Comparison of ENCODE assay signal across 18 mouse cellular contexts in the genomic region with DNA sequence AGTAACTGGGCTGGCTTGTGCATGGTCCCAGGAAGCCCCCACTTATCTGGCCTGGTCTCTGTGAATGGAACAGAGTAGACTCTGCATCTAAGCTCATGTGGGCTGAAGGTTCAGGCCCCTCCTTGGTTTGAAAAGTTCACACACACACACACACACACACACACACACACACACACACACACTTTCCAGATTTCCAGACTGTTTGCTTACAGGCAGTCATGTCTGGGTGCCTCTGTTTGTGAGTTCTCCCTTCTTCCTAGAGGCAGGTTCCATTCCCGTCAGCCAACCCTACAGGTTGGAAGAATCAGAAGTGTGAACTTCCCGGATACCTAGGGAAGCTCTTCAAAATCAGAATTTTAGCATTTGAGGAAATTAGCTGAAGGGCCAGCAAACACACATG. TPM values are rescaled to one million over a fixed set of nuclear protein-coding genes. Genes with fewer than 3 reads are reported as not detected.
DNase-seq lines count a peak whose midpoint lies in the region; ATAC-seq lines count a peak whose summit lies in the region.
"Had no signal": no experiment of that assay in that cellular context is flagged by ENCODE, and none has a peak within 500 bp of the region (broad histone marks: within the 10 kb centered on the region; RNA-seq: fewer than 3 reads in every experiment).

No protein-coding gene starts in this region.

- H3K4me2 ChIP-seq in hindbrain, embryonic 12.5 days (replicated peaks), result peak overlapping the region; percentile 74; the same call in 1 of the 2 replicates
- H3K4me2 ChIP-seq in midbrain, embryonic 13.5 days (replicated peaks), result peak overlapping the region; percentile 83
- H3K4me2 ChIP-seq: limb, embryonic 12.5 days; liver, embryonic 15.5 days had no signal

- peak; percentile 24 for DNase-seq in Muller cell, postnatal 12 days (ENCODE audit: inconsistent ontology term)
- DNase-seq in forebrain, embryonic 10.5 days (ENCODE audit: extremely low spot score, low spot score), result peak; percentile 24
- no peak for DNase-seq in kidney, adult 11 months
- no peak for DNase-seq in cerebellum, postnatal 25 days
- DNase-seq in gastrocnemius, postnatal 4 days (ENCODE audit: low spot score in 2 of 2), result no peak
- no peak for DNase-seq in right cerebral cortex, postnatal 25 days
- DNase-seq: cerebellum, adult 2 months; kidney, postnatal 36 days; lung, postnatal 14 days; right cerebral cortex, postnatal 4 days; thymus, postnatal 14 days had no signal

- peak overlapping the region; percentile 79; the same call in 1 of the 2 replicates for H3K4me3 ChIP-seq in forebrain, embryonic 10.5 days
- no peak overlapping the region for H3K4me3 ChIP-seq in hindbrain, embryonic 12.5 days
- H3K4me3 ChIP-seq in midbrain, embryonic 13.5 days (replicated peaks), result no peak overlapping the region
- H3K4me3 ChIP-seq: limb, embryonic 12.5 days; liver, embryonic 15.5 days had no signal

- H3K9ac ChIP-seq in hindbrain, embryonic 12.5 days, result no peak overlapping the region
- H3K9ac ChIP-seq in midbrain, embryonic 13.5 days (replicated peaks), result no peak overlapping the region
- H3K9ac ChIP-seq: limb, embryonic 12.5 days; liver, embryonic 15.5 days had no signal

- peaks cover 100% of the 10 kb centered on the region for H3K4me1 ChIP-seq in forebrain, embryonic 10.5 days
- peaks cover 56% of the 10 kb centered on the region for H3K4me1 ChIP-seq in hindbrain, embryonic 12.5 days
- H3K4me1 ChIP-seq in midbrain, embryonic 13.5 days (replicated peaks), result peaks cover 84% of the 10 kb centered on the region

- ATAC-seq in hindbrain, embryonic 12.5 days (ENCODE audit: low FRiP score), result no peak
- no peak for ATAC-seq in midbrain, embryonic 13.5 days
- ATAC-seq: CD4-positive, CD25-positive, alpha-beta regulatory T cell, adult 4 months; intestine, embryonic 16.5 days had no signal

- H3K36me3 ChIP-seq in forebrain, embryonic 10.5 days (replicated peaks), result no peaks in the 10 kb centered on the region
- H3K36me3 ChIP-seq in hindbrain, embryonic 12.5 days, result no peaks in the 10 kb centered on the region
- H3K36me3 ChIP-seq in midbrain, embryonic 13.5 days, result no peaks in the 10 kb centered on the region
- H3K36me3 ChIP-seq: limb, embryonic 12.5 days; liver, embryonic 15.5 days had no signal

- H3K9me3 ChIP-seq in forebrain, embryonic 10.5 days, result no peaks in the 10 kb centered on the region
- H3K9me3 ChIP-seq in hindbrain, embryonic 12.5 days (replicated peaks), result no peaks in the 10 kb centered on the region
- H3K9me3 ChIP-seq in midbrain, embryonic 13.5 days, result no peaks in the 10 kb centered on the region
- H3K9me3 ChIP-seq: limb, embryonic 12.5 days; liver, embryonic 15.5 days had no signal

- H3K27me3 ChIP-seq in forebrain, embryonic 10.5 days (ENCODE audit: poor library complexity, severe bottlenecking), result peaks cover 97% of the 10 kb centered on the region
- H3K27me3 ChIP-seq in hindbrain, embryonic 12.5 days, result peaks cover 42% of the 10 kb centered on the region
- peaks cover 22% of the 10 kb centered on the region for H3K27me3 ChIP-seq in midbrain, embryonic 13.5 days

- peak overlapping the region; percentile 99 for H3K27ac ChIP-seq in forebrain, embryonic 10.5 days
- H3K27ac ChIP-seq in hindbrain, embryonic 12.5 days, result peak overlapping the region; percentile 95
- H3K27ac ChIP-seq in midbrain, embryonic 13.5 days, result peak overlapping the region; percentile 96
- H3K27ac ChIP-seq: limb, embryonic 12.5 days; liver, embryonic 15.5 days had no signal

- 17% methylated on average over 2 of the region's 2 CpGs for WGBS in forebrain, embryonic 10.5 days
- WGBS in hindbrain, embryonic 12.5 days, result 28% methylated on average over 2 of the region's 2 CpGs
- WGBS in midbrain, embryonic 13.5 days, result 19% methylated on average over 2 of the region's 2 CpGs

RNA-seq across cellular contexts. Expression of a gene that starts 17.0 kb away (rescaled TPM):
- 29.2 and 29.3 TPM in 2 replicates for polyA plus RNA-seq in forebrain, embryonic 10.5 days (2016; fragmentation: Nextera tagmentation; extraction: Ambion mirVana)
- polyA plus RNA-seq in hindbrain, embryonic 12.5 days (2016; fragmentation: Nextera tagmentation; extraction: Ambion mirVana), result 37.3 and 39.5 TPM in 2 replicates
- polyA plus RNA-seq in midbrain, embryonic 13.5 days (2015; fragmentation: Nextera tagmentation; extraction: Ambion mirVana), result 27.8 and 28.2 TPM in 2 replicates
- under 1 TPM; 0.47 to 0.74 TPM for total RNA-seq in gastrocnemius, postnatal 4 days (2021)
- total RNA-seq: granulocyte monocyte progenitor cell, adult 5-6 weeks had no signal
- polyA plus RNA-seq: CD4-positive, CD25-positive, alpha-beta regulatory T cell, adult 4 months; liver, embryonic 15.5 days had no signal

Comparison
In these comparisons a context has a peak if more than half of its experiments do, and no peak if none do; other contexts are left out.
1. DNase-seq: peak in Muller cell, postnatal 12 days (single experiment) and forebrain, embryonic 10.5 days (single experiment); none in kidney, adult 11 months (single experiment), cerebellum, postnatal 25 days (0 of 2), gastrocnemius, postnatal 4 days (0 of 2) and right cerebral cortex, postnatal 25 days (single experiment).
2. Peak in every context shown above with its lines, with median percentiles within 50 percentile points of each other: H3K27ac ChIP-seq.